Mouse (Mus musculus) layer of hippocampus, adult 9-10 months (tissue): ENCODE results near the gene Ddx18.

Experiments
- DNase-seq: peaks from one replicate; pipeline ENCODE4 v3.0.0; 2022; ENCODE audit warnings: low spot score

Gene Ddx18

DNA sequence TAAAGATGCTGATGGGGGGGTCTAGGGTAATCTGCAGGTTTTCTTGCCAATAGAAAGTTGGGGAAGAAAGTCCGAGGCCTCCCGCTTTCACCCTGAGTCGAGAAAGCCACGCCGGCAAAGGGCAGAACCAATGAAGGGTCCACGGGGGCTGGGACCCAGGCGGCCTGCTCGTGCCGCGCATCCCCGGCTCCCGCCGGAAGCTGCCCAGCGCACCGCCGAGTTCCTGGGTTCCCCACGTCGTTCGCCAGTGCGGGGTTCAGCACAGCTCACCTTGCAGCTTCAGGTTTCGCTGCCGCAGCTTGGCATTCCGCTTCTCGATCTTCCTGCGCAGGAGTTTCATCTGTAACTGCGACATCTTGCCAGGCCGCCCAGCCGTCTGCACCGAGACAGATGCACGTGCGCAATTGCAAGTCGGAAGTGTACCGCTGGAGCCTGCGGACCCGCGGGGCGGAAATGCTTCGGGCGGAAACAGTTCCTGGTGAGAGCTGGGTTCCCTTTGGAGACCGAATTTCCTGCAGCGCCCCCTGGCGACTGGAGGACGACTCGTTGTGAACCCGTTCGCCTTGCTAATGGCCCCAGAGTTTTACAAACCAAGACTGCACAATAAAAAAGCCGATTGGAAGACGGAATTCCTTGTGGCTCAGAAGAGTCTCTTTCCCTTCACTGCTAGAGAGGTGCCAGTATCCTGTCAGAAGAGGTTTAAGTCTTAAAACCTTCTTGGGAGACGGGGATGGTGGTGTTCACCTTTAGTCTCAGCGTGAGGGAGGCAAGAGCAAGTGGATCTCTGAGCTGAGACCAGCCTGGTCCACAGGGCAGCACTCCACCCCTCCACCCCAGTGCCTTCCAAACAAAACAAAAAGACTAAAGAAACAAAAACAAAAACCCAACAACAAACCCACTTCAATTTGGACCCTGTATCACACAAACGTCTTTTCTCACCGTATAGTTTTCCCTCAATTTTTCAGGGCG, at the start of gene Ddx18:
Gene Ddx18 (minus strand): TSS at position 469 of the 969 bp plus-strand sequence.
- peak; percentile 89 for DNase-seq

DNA sequence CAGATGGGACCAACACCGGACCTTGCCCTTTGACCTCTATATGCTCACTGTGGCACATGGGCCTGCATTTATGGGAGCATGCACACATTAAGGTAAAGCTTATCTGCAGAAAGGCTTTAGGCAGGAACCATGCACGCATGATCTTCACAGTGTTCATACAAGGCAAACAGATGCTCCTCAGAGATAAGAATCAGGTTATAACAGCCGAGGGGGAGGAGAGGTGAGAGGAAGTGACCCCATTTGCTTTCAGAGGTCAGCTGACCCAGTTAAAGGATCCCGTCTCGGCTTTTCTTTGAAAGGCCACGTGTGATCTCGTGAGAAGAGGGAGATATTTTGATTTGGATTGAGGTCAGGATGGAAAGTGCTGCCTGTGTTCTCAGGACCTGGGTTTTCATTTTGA, 40.2 kb upstream of the Ddx18 start:
- no peak for DNase-seq

DNA sequence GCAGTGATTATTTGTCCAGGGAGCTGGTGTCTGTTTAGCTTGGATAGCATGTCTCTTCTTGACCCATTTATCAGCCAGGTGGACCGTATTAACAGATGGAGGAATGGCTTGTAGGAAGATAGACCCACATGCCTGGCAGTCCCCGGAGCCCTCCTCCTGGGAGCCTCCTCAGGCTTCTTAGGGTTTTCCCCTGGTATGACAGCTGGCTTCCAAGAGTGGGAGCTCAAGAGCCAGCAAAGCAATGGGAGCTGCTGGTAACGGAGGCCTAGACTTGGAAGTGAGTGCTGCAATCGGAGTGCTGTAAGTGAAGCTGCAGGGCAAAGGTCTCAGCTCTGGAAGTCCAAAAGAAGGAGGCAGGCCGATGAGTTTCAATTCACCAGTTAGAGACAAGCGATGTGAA, 37.3 kb upstream of the Ddx18 start:
- no peak for DNase-seq

DNA sequence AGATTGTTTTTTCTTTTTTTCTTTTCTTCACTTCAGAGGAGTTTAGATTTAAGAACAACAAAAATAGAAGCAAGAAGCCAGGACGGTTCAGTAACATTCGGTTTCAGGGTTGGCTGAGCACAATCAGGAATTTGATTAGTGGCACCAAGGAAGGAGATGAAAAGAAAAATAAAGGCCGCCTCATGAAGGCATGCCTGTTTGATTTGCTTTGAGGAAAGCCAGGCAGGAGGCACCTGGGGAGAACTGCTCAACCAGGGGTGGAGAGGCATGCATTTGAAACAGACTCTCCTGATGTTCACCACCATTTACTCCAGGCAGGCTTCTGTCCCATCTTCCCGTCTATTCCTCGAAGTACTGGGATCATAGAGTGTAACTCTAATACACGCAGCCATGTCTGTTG, 34.1 kb upstream of the Ddx18 start:
- no peak for DNase-seq

DNA sequence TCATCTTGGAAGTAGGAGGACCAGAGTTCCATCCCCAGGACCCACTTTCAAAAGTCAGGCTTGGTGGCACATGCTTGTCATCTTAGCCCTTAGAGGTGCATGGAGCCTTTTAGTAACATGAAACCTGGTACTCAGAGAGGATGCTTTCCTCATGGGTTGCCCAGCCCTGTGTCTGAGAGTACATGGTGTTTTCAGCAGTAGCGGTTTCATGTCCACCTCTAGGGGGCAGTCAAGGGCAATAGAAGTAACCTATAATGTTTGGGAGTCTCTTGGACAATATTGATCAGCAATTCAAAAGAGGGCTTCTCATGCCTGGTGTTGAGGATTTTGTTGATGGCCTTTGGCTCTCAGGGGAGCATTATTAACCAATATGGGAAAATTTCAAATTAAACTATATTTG, 33.3 kb upstream of the Ddx18 start:
- no peak for DNase-seq

DNA sequence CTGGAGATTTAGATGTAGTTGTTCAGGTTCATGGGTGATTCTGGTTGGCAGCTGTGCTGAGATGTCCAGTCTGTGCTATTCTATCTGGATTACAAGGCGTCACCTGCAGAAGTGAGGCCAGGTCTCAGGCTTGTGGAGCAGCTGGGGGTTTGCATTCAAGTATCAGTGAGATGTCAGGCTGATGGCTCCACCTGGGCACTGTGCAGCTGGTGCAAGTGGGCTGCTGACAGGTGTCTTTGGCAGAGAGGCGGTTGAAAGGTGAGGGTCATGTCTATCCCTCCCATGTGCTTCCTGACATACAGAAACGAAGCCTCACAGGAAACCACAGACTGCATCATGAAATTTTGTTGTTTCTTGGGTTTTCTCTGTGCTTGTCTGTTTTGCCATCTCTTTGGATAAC, 30.6 kb upstream of the Ddx18 start:
- no peak for DNase-seq

DNA sequence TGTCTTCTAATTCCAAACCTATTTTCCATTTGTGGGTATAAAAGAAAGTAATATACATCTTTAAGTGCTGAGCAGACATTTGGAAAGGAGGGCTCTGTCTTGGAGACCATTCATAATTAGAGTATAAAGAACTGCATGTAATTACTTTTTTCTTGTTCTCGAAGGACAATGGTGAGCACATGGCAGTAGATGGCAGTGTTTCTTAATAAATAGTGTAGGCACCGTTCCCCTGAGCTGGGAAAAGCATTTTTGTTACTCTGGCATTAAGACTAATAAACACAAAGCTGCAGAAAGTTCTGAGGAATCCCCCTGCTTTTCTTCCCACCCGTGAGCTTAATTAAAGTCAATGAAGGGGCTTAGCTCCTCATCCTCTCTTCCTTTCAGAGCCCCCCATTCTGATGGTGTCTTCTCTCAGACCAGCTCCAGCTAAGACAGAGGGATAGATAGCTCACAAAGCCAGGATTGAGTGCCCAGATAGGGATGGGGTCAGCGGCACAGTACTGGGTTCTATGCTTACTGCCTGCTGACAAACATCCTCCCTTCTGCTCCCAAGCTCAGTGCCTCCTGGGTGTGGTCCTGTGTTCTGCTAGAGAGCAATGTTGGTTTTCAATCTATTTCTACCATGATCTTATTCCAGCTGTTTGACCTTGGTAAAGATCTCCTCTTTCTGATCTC, 29.3 kb upstream of the Ddx18 start:
- no peak for DNase-seq

DNA sequence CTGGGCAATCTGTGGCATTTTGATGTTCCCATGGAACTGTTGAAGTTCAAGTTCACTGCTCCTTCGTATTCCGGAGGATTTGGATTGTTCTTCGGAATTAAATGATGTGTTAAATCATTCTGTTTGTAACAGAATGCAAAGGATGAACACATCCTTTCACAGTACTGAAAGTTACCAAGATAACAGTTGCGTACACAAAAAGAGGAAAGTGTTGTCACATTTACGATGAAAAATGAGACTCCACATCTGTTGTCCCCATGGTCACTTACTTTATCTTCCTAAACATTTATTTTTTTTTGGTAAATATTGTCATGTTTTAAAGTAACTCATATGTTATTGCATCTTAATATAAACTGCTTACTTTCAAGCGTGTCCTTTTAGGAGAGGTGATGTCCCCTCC, 17.0 kb upstream of the Ddx18 start:
- no peak for DNase-seq

DNA sequence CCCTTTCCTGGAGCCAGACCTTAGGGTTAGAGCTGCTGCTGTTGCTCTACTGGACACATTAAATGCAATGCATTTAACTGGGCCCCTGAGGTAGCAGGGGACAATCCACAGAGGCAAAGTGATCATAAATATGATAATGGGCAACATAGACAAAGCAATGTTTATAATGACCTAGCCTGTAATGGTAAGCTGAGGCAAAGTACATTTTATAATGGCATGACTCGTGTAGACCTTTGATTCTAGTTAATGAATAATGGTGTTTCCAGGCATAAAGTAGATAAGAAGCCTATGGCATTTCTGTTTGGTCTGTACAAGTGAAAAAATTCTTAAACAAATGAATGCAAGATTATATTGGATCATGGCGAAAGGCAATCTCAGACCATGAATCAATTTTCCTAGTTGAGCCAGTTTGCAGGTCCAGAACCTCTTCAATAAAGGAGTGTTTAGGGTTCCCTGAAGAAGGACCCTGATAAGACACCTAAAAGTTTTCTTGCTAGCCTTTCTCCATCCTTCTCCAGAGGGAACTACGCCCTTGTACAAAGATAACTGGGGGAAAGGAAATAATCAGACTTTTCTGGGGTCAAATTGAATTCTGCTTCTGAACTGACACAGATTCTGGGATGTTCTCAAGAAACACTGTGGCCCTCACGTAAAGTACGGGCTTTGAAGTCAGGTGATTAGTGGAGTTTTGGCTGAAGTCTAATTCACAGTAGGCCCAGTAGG, 13.5 kb upstream of the Ddx18 start:
- DNase-seq: no peak

DNA sequence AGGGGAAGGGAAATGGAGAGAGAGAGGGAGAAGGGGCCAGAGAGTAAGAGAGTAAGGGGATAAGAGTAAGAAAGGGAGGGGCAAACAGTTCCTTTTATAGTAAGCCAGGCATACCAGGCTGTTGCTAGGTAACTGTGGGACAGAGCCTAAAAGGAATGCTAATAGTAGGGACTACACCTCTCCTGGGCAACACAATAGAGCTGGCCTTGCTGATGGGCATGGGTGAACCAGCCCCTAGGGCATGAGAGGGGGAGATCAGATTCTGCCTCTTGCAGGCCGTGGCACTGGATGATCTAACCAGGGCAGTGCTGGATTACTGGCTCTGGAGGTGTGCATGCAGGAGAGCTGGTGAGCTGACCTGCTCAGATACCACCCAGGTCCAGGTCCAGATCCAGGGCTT, 9.7 kb upstream of the Ddx18 start:
- DNase-seq: no peak

DNA sequence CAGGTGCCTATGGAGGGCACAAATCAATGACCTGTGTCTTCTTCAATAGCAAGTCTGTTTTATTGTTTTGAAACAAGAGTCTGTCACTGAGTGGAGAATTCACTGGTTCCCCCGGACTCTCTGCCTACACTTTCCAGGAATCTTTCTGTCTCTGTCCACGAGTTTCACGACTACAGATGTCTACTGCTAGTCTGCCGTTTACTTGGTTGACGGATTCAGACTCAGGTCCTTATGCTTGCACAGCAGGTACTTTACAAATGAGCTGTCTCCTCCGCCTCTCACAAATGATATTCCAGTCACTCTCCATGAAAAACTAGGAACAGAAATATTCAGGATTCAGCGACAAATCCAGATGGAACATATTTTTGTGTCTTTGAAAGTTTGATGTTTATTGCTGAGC, 2.7 kb upstream of the Ddx18 start:
- DNase-seq: no peak

DNA sequence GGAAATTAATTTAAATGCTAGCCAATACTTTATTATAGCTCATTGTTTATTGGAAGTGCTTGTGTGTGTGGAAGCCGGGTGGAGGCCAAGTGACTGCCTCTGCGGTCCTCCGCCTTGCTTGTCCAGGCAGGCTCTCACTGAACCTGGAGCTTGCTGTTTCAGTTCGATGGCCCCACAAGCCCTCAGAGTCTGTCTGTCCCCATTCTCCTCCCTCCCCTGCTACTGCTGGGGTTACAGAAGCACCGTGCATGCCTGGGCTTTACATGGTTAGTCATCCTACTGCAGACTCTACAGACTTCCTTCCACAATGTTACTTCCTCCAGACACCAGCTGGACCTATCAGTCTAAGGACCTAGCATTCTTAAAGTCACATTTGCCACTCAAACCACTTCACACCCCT, 9.9 kb downstream of the Ddx18 start:
- no peak for DNase-seq

DNA sequence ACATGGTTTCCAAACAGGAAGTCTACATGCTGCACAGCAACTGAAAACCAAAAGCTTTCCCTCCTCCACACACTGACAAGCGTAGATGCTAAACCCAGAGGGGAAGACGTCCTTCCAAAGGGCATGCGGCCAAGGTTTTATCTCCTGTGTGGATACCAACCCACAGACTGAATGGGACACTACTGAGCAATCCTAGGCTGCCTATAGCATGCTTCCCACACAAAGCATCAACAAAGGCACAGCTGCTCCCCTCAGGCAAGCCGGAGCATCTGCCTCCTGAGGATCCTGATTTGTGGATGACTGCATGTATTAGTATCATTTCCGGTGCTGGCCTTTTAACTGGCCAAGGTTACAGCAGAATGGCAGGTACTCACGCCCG, 16.3 kb downstream of the Ddx18 start:
- DNase-seq: no peak

DNA sequence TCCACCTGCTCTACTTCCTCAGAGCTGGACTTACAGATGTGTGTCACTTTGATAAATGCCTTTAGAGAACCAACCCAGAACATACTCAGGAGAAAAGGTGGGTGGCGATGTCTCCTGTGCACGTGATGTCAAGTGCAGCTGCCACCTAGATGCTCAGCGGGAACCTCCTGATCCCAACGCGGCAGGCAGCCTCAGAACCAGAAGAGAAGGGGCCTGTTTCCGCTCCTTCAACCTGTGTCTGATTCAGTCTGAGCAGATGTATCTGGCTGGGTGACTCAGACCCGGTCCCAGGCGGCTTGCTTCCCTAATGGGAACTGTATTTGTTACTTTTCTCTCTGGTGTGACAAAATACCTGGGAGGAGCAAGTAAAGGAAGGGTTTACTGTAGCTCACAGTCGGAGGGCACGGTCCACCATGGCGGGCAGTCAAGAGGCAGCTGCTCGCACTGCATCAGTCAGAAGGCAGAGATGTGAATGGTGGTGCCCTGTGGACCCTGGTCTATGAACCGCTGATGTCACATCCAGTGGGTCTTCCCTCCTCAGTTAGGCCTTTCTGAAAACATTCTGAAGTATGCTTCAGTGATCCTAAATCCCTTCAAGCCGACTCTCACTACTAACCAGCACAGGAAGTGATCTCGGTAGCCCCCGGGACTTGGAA, 16.9 kb downstream of the Ddx18 start:
- no peak for DNase-seq

DNA sequence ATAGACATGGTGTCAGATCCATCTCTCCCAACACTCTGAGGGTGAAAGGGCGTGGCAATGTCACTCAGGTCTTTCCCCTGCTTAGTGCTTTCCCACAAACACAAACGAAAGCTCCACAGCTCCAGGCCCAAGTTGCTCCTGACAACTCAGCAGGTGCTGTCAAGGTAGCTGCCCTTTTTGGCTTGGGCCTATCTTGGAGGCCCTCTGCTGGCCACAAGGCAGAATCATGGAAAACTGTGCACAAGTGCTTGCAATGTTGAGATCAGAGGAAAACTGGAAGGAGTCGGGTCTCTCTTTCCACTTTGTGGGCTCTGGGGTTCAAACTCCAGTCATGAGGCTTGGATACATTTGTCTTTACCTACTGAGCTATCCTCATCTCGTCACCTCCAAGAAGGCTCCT, 18.3 kb downstream of the Ddx18 start:
- DNase-seq: no peak

DNA sequence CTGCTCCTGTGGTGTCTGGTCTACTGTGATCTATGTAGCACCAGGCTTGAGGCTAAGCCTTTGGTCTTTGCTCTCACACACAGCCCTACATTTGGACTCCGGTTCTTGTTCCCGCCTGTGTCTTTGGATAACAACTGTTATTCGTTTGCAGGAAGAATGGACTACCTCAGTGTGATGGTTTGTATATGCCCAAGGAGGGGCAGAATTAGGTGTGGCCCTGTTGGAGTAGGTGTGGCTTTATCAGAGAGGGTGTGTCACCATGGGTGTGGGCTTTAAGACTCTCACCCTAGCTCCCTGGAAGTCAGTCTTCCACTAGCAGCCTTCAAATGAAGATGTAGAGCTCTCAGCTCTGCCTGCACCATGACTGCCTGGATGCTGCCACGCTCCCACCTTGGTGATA, 19.1 kb downstream of the Ddx18 start:
- DNase-seq: no peak

DNA sequence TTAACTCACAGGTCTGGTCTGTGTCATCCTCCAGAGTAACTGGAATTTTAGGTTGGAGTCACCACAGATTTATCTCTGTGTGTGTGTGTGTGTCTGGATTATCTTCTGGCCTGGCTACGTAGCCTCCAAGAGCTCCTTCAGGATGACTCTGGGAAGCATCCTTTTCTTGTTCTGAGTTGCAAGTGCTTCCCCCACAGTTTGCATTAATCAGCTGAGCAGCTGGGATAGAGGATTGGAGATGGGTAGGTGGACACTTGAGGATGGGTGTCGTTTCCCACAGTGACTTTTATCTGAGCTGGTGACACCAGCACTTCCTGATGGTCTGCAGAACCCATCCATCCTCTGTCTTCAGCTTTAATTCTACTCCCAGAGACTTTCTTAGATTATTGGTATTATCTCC, 20.9 kb downstream of the Ddx18 start:
- DNase-seq: no peak

DNA sequence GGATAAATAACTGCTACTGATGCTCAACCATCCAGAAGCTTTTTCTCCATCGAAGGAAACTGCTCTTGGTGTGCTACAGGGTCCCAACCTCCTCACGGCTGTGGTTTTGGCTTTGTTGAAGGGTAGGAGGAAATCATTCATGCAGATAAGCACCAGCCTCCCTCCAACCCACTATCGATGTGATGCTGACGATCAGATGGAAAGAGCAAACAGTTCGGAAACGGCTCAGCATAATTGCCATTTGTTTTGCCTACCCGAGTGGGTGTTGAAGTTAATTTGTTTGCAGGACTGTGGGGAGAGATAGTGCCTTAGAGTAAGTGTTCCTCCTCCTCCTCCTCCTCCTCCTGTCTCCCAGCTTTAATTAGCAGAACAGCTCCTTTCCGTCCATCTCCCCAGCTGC, 27.4 kb downstream of the Ddx18 start:
- DNase-seq: no peak

DNA sequence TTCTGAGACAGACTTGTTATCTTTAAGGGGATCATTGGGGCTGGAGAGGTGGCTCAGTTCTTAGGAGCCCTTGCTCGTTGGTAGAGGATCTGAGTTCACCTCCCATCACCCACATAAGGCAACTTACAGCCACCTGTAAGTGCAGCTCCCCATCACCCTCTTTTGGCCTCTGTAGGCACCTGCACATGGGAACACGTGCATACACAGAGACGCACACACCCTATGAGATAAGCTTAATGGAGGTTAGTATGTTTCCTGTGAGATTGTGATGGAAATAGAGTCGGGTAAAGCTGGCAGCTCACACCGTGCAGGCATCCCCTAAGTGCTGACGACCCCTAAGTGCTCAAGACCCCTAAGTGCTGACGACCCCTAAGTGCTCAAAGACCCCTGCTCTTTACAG, 36.4 kb downstream of the Ddx18 start:
- no peak for DNase-seq

DNA sequence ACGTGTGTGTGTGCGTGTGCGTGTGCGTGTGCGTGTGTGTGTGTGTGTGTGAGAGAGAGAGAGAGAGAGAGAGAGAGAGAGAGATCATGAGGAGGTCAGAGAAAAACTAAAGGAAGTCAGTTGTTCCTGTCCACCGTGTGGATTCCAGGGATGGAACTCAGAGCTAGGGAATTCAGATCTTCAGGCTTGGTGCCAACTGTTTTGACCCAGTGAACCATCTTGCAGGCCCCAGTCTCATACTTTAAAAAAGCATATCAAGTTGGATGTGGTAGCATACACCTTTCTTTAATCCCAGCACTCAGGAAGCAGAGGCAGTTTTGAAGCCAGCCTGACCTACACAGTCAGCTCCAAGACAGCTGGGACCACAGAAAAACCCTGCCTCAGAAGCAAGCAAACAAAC, 38.5 kb downstream of the Ddx18 start:
- DNase-seq: no peak

DNA sequence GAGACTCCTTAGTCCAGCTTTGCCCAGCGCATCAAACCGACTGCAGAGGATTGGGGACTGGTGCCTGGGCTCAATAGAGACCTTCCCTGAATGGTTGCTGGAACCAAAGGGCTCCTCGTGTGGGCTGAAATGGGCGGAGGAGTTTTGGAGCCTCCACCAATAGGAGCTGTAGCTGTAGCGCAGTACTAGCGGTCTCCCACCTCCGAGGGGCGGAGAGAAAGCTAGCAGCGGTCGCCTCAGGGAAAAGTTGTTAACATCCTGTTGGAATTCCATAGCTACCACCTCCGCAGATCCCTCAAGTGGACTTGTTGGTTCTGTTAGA, 39.4 kb downstream of the Ddx18 start, which contains the start of gene Htr5b:
Gene Htr5b (minus strand): TSS at position 67 of the 322 bp plus-strand sequence.
- DNase-seq: no peak

DNA sequence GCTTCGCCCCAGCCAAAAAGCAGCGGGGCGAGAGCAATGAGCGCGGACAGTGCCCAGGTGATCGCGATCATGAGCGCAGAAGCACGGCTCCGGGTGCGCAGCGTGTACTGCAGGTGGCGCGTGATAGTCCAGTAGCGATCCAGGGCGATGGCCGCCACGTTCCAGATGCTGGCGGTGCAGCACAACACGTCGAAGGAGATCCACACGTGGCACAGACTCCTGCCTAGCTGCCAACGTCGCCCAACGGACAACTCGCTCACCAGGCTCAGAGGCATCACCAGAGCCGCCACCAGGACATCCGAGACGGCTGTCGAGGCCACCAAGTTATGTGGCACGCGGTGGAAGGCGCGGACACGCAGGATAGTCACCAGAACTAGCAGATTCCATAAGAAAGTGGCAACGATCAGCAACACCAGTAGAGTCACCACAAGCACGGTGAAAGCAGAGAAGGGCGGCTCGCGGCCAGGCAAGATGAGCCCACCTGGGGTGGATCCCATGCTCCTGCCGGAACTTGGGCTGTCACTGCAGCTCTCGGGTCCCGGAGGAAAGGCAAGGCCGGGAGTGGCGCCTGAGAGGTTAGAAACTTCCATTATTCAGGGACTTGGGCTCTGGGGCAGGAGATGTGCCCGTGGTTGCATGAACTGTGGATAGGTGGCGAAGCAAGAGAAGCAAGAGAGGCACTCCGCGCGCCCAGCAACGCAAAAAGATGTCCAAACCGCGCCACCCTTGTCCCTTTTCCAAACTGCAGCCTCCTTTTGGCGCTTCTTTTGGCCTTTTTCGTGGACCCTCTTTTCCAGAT, 40.0 kb downstream of the Ddx18 start:
- no peak for DNase-seq
